Mouse (Mus musculus): Measurements from ENCODE around the gene Fkbp10. TPM values are rescaled to one million over a fixed set of nuclear protein-coding genes. Genes with fewer than 3 reads are reported as not detected.

Fkbp10 gene
- polyA plus RNA-seq, 2 experiments, result 5.0 to 5.3 TPM

DNA sequence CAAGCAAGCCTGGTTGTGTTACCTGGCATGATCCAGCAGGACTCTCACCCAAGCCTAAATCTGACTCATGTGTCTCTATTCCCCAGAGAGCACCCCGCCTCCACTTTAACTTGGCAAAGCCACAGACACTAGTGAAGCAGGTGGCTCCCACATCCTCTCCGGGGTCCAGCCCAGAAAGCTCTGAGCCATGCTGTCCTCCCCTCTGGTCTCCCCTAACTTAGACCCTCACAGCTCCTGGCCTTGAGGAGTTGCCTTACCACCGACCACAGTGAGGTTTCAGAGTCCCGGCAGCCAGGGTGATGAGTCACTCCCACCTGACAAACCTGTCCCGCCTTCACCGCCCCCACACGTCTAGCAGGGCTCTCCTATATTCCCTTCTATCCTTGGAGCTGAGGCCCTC, 21.8 kb upstream of the Fkbp10 start:
- WGBS (ENCODE audit: insufficient replicate concordance), result 45% methylated on average over 7 of the region's 7 CpGs
- H3K36me3 ChIP-seq (replicated peaks; ENCODE audit: control insufficient read depth, insufficient read depth, low read depth), result no peaks in the 10 kb centered on the region
- no peak overlapping the region for H3K4me2 ChIP-seq (ENCODE audit: low read depth)
- H3K27me3 ChIP-seq (ENCODE audit: control insufficient read depth, insufficient read depth, low read length), result peaks cover 17% of the 10 kb centered on the region
- no peaks in the 10 kb centered on the region for H3K9me3 ChIP-seq (ENCODE audit: control insufficient read depth, low read length)
- H3K9ac ChIP-seq (replicated peaks), result no peak overlapping the region
- peaks cover 0 to 21% of the 10 kb centered on the region in 2 experiments; a peak in 2 of 4 replicates for H3K4me1 ChIP-seq (replicated peaks; ENCODE audit: control insufficient read depth in 2 of 2, insufficient read depth in 2 of 2, low read length in 1 of 2)
- DNase-seq (ENCODE audit: low read depth in 3 of 3, low spot score in 3 of 3) (no peak), ATAC-seq (ENCODE audit: insufficient read depth) (no peak)
- H3K27ac ChIP-seq, result no peak overlapping the region
- no peak overlapping the region for H3K4me3 ChIP-seq (ENCODE audit: insufficient read depth in 1 of 2, low read depth in 2 of 2, low read length in 2 of 2)
- TF ChIP-seq CTCF (IDR thresholded peaks at IDR 0.05; ENCODE audit: low read depth) (no peak), EP300 (IDR thresholded peaks at IDR 0.05; ENCODE audit: low read depth) (no peak)

DNA sequence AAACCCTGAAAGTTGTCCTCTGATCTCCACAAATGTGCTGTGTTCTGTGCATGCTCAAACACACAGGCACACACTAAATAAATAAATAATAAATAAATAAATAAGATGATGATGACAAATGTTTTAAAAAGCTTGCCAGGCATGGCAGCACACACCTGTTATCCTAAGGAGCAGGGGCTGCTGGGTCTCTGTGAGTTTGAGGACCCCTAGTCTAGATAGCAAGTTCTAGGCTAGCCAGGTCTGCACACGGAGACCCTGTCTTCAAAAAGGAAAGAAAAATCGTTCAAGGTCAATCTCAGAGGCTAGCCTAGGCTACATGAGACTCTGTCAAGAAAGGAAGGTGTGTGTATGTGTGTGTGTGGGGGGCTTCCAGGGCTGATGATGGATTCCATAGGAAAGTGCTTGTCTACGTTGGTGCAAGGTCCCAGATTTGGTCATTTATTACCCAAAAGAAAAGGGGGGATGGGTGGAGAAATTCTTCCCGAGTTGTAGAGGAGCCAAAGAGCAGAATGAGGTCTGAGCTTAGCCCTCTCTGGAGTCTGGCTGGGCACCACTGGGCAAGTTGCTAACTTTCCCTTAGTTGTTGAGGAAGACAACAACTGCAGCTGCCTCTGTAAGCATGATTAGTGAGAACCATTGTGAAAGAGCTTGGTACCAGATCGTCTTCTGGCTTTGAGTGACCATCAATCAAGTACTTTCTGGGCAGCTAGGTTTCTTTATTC, 21.0 kb upstream of the Fkbp10 start:
- ATAC-seq (ENCODE audit: insufficient read depth) (no peak), DNase-seq (ENCODE audit: low read depth in 3 of 3, low spot score in 3 of 3) (no peak)
- peak overlapping the region; percentile 64; the same call in 1 of the 2 replicates for H3K4me2 ChIP-seq (ENCODE audit: low read depth)
- no peak overlapping the region for H3K4me3 ChIP-seq (ENCODE audit: insufficient read depth in 1 of 2, low read depth in 2 of 2, low read length in 2 of 2)
- H3K9me3 ChIP-seq (ENCODE audit: control insufficient read depth, low read length), result no peaks in the 10 kb centered on the region
- H3K27me3 ChIP-seq (ENCODE audit: control insufficient read depth, insufficient read depth, low read length), result peaks cover 17% of the 10 kb centered on the region
- H3K36me3 ChIP-seq (replicated peaks; ENCODE audit: control insufficient read depth, insufficient read depth, low read depth), result no peaks in the 10 kb centered on the region
- H3K27ac ChIP-seq, result no peak overlapping the region
- peaks cover 0 to 23% of the 10 kb centered on the region in 2 experiments; a peak in 2 of 4 replicates for H3K4me1 ChIP-seq (replicated peaks; ENCODE audit: control insufficient read depth in 2 of 2, insufficient read depth in 2 of 2, low read length in 1 of 2)
- whole genome bisulfite sequencing (ENCODE audit: insufficient replicate concordance), result 34% methylated on average over 5 of the region's 5 CpGs
- H3K9ac ChIP-seq (replicated peaks), result no peak overlapping the region
- no peak for TF ChIP-seq CTCF (IDR thresholded peaks at IDR 0.05; ENCODE audit: low read depth)

DNA sequence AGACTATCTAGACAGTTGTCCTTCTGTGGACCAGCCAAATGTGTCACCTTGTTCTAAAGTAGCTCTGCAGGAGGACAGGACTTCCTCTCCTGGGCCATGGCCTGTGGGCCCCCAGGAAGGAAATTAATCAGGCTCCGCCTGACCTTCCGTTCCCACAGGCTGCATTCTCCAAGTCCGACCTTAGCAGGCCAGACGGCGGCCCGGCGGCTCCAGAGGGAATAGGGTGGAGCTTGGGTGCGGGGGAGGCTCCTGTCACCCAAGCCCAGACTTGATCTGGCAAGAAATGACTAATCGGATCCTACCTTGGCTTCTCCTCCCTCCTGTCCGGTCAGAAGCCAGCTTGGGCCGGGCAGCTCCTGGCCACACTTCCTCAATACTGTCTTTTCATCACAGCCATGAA, 20.3 kb upstream of the Fkbp10 start:
- no peak overlapping the region for H3K9ac ChIP-seq (replicated peaks)
- no peak overlapping the region for H3K27ac ChIP-seq
- peaks cover 0 to 25% of the 10 kb centered on the region in 2 experiments; a peak in 2 of 4 replicates for H3K4me1 ChIP-seq (replicated peaks; ENCODE audit: control insufficient read depth in 2 of 2, insufficient read depth in 2 of 2, low read length in 1 of 2)
- H3K27me3 ChIP-seq (ENCODE audit: control insufficient read depth, insufficient read depth, low read length), result peaks cover 17% of the 10 kb centered on the region
- H3K4me3 ChIP-seq (ENCODE audit: insufficient read depth in 1 of 2, low read depth in 2 of 2, low read length in 2 of 2), result no peak overlapping the region
- no peaks in the 10 kb centered on the region for H3K9me3 ChIP-seq (ENCODE audit: control insufficient read depth, low read length)
- DNase-seq (ENCODE audit: low read depth in 3 of 3, low spot score in 3 of 3), result no peak
- no peak for TF ChIP-seq EP300 (IDR thresholded peaks at IDR 0.05; ENCODE audit: low read depth)
- no peak for TF ChIP-seq CTCF (IDR thresholded peaks at IDR 0.05; ENCODE audit: low read depth)
- H3K36me3 ChIP-seq (replicated peaks; ENCODE audit: control insufficient read depth, insufficient read depth, low read depth), result no peaks in the 10 kb centered on the region
- peak overlapping the region; percentile 64 for H3K4me2 ChIP-seq (ENCODE audit: low read depth)
- 9% methylated on average over 11 of the region's 11 CpGs for WGBS (ENCODE audit: insufficient replicate concordance)
- ATAC-seq (ENCODE audit: insufficient read depth), result no peak

DNA sequence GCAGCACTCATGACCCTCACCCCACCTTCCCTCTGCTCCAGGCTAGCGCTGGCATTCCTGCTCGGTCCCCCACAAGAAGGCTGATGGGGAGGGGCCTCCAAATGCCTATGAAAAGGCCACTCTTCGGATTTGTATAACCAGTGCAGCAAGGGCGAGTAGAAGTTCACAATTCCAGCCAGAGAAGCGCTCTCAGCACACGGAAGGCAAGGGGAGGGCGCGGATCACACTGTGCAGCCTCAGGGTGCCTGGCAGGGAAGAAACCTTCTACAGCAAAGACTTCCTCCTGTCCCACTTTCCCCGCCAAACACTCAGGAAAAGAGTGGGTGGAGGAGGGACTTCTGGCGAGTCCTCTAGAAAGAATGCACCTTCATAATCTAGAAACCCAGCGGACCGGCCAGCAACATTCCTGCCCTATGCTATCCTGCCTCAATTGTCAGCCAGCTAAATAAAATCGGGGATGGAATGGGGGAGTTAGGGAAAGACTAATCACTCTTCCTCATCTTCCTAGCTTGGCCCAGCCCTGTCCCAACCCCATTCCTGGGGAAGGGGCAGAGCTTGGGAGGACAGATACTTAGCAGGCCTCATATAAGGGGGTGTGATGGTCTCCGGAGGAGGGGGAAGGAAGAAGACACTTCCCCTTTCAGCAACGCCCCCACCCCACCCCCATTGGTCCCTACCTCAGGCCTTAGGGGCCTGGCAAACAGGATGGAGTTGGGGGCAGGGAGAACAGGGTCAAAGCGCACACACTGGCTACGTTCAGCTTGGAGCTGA, 19.5 kb upstream of the Fkbp10 start:
- WGBS (ENCODE audit: insufficient replicate concordance), result 26% methylated on average over 17 of the region's 17 CpGs
- Histone ChIP-seq H3K9ac (replicated peaks) (no peak overlapping the region), H3K4me2 (ENCODE audit: low read depth) (peak overlapping the region; percentile 64), H3K27me3 (ENCODE audit: control insufficient read depth, insufficient read depth, low read length) (peaks cover 17% of the 10 kb centered on the region), H3K27ac (no peak overlapping the region), H3K9me3 (ENCODE audit: control insufficient read depth, low read length) (no peaks in the 10 kb centered on the region), H3K4me1 (replicated peaks; ENCODE audit: control insufficient read depth in 2 of 2, insufficient read depth in 2 of 2, low read length in 1 of 2) (peaks cover 0 to 22% of the 10 kb centered on the region in 2 experiments; a peak in 2 of 4 replicates), H3K36me3 (replicated peaks; ENCODE audit: control insufficient read depth, insufficient read depth, low read depth) (no peaks in the 10 kb centered on the region), H3K4me3 (ENCODE audit: insufficient read depth in 1 of 2, low read depth in 2 of 2, low read length in 2 of 2) (peak overlapping the region; percentile 31 to 60)
- DNase-seq (ENCODE audit: low read depth in 3 of 3, low spot score in 3 of 3), result no peak
- TF ChIP-seq CTCF (IDR thresholded peaks at IDR 0.05; ENCODE audit: low read depth), result no peak
- no peak for TF ChIP-seq EP300 (IDR thresholded peaks at IDR 0.05; ENCODE audit: low read depth)
- ATAC-seq (ENCODE audit: insufficient read depth), result no peak

Data from liver, embryonic 14.5 days (tissue).